Mouse (Mus musculus) megakaryocyte, embryonic 14.5 days (primary cell): Measurements from ENCODE around the gene Fbln5.

ENCODE experiments used
- FLI1 ChIP-seq: IDR thresholded peaks from 2 replicates; pipeline ENCODE4 v1.6.1; 2012; ENCODE audit warnings: low read length, inconsistent platforms, mixed read lengths
- GATA1 ChIP-seq: IDR thresholded peaks from 3 replicates; pipeline ENCODE4 v1.6.1; 2012; ENCODE audit warnings: mixed read lengths, low read length, inconsistent platforms, borderline replicate concordance

- TF ChIP-seq GATA1 (no peak), FLI1 (no peak)
Observed at GRCm38 (mm10) chr12:101718054-101718754, 100.7 kb downstream of the Fbln5 start, which contains the start of gene Tc2n.
